Mouse (Mus musculus) olfactory bulb, adult 2 months (tissue): Measurements from ENCODE around the gene Pnp. TPM values are rescaled to one million over a fixed set of nuclear protein-coding genes. Genes with fewer than 3 reads are reported as not detected.
"Not testable (repeated sequence)": the region's sequence is repeated elsewhere in the genome, so short reads cannot be mapped to it uniquely, and the experiment has no call there.

Experiments
- H3K27ac ChIP-seq: fragments of 200-500 bp; 2 replicates; pipeline ENCODE4 v1.5.1; 2012; ENCODE audit warnings: low read depth, low read length; ENCODE audit not compliant: insufficient read depth
- H3K4me1 ChIP-seq: fragments of 200-500 bp; 2 replicates; pipeline ENCODE4 v1.6.1; 2012; ENCODE audit warnings: low read length; ENCODE audit not compliant: control insufficient read depth, insufficient read depth
- H3K4me3 ChIP-seq: fragments of 200-500 bp; 2 replicates; pipeline ENCODE4 v1.5.1; 2012; ENCODE audit warnings: mild to moderate bottlenecking, low read depth, low read length, moderate library complexity; ENCODE audit not compliant: insufficient read depth
- CTCF ChIP-seq: fragments of 200-500 bp; IDR thresholded peaks from 2 replicates; pipeline ENCODE4 v1.5.1; 2012; ENCODE audit warnings: low read depth, mild to moderate bottlenecking, low read length, moderate library complexity; ENCODE audit not compliant: insufficient read depth
- POLR2A ChIP-seq: fragments of 200-500 bp; IDR thresholded peaks from 2 replicates; pipeline ENCODE4 v1.6.1; 2012; ENCODE audit warnings: mild to moderate bottlenecking, low read depth, low read length, moderate library complexity; ENCODE audit not compliant: insufficient read depth
- WGBS: fragments of 180-500 bp; shearing (Covaris S2); methylation state at CpG from one replicate; pipeline ENCODE4 v1.1.7; 2018; 5-methylcytosine and 5-hydroxymethylcytosine counted together
- polyA plus RNA-seq: library from polyadenylated mRNA; stranded (reverse); fragments of >200 nt; gene quantifications from 2 replicates; pipeline ENCODE4 v1.2.4, GENCODE M21; 2012; ENCODE audit warnings: low replicate concordance; ENCODE audit not compliant: missing spikeins, insufficient read depth, insufficient read length

The Pnp gene
- polyA plus RNA-seq, 1 experiment: not detected

DNA sequence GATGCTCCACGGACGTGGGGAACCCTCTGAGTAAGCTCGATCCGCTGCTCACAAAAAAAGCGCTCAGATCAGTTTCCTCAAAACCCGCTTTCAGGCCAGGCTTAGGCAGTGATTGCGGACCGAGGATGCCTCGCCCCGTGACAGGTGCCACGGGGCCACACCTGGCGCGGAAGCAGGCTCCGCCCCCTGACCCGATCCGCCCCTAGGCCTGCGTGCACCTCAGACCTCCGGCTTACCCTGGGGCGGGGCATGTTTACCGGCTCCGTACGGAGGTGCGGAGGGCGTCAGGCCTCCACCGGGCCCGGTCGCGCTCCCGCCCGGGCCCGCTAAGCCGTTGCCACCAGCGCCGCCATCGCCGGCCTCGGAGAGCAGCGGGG is 517 bp upstream of the Pnp start:
- under 1% methylated on average over 38 of the region's 38 CpGs for WGBS
- H3K27ac ChIP-seq: peak overlapping the region; percentile 76
- H3K4me3 ChIP-seq: peak overlapping the region; percentile 71
- TF ChIP-seq POLR2A: no peak
- no peak for TF ChIP-seq CTCF
- peaks cover 2% of the 10 kb centered on the region; the same call in 1 of the 2 replicates for H3K4me1 ChIP-seq

DNA sequence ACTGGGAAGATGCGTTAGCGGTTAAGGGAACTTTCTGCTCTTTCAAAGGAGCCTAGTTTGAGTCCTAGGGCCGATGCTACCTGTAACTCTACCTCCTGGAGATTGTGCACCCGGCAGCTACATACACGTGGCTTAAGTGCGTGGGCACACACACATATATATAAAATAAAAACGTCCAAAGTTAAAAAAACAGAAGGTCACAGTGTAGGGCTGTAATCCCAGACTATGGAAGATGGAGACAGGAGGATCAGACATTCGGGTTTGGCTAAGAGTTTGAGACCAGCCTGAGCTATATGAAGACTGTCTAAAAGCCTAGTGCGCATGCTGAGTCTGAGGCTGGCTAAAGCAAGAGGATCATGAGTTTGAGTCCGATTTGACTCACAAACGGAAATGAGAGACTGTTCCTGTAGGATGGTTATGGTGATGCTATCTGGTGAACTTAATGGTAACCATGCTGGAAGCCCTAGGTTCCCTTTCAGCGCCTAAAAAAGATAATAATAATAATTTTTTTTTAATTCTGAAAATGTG is 675 bp downstream of the Pnp start:
- Histone ChIP-seq H3K4me3 (peak overlapping the region; percentile 71), H3K4me1 (no peaks in the 10 kb centered on the region), H3K27ac (peak overlapping the region; percentile 37)
- 10% methylated on average over 12 of the region's 12 CpGs for WGBS
- no peak for TF ChIP-seq POLR2A
- TF ChIP-seq CTCF: no peak

DNA sequence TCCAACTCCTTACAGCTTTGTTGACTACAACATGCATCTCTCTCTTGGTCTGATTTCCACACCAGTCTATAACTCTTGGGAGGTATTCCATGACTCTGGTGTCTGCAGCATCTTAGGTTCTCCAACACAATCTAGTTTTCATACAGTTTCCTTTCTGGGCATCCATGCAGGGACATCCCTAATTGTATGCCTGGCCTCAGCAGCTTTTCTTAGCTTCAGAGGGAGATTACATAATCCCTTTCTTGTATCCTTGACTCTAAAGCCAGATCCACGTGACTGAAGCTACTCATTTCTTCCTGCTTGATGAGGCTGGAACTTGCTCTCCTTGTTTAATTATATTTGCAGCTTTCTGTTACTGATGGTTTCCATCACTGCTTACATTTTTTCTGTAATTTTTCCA is 5.8 kb downstream of the Pnp start:
- no peak overlapping the region for H3K27ac ChIP-seq
- H3K4me3 ChIP-seq: no peak overlapping the region
- H3K4me1 ChIP-seq: no peaks in the 10 kb centered on the region
- TF ChIP-seq POLR2A: no peak
- TF ChIP-seq CTCF: no peak
- 41% methylated on average over 1 of the region's 1 CpGs for WGBS

DNA sequence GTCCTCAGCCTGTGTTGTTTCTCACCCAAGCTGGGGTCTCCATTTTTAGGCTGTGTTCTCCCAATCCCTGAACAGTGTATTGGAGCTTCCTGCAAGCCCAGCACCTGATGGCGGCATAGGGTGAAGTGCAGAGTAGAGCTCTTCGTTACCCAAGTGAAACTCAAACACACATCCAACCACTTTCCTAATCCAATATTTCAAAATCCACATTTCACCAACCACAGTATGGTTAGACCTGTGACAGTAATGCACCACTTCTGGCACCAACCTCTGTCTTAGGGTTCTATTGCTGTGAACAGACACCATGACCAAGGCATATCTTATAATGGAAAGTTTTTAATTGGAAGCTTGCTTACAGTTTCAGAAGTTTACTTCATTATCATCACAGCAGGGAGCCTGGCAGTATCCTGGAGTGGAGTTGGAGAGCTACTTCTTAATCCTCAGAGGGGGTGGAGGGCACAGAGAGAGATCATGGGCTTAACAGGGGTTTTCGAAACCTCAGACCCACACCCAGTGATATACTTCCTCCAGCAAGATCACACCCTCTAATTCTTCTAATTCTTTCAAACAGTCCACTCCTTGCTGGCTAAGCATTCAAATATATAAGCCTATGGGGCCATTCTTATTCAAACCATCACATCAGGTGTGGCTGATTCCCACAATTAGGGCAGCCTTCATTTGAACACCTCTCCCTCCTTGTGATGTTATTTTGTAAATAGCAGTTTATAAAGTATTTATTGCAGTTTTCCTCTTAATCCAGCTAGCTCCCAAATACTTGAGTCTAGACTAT is 7.4 kb downstream of the Pnp start:
- Histone ChIP-seq H3K4me3 (no peak overlapping the region), H3K4me1 (no peaks in the 10 kb centered on the region), H3K27ac (no peak overlapping the region)
- WGBS: 90% methylated on average over 3 of the region's 3 CpGs
- TF ChIP-seq CTCF (no peak), POLR2A (no peak)

DNA sequence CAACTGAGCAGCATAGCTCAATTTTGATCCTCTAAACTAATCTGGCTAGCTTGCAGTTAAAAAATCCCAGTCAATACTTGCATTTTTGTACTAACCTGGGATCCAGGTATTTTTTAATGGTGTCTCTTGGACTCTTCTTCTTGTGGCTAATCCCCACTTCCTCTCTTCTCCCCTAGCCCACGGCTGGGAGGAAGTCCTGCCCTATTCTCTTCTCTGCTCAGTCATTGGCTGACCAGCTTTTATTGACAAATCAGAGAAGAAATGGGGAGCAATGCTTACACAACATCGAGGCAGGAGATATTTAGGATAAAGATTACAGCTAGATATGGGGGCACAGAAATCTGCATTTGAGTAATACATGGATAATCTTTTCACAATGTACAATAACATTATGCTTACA is 8.1 kb downstream of the Pnp start:
- Histone ChIP-seq H3K4me1 (no peaks in the 10 kb centered on the region), H3K4me3 (no peak overlapping the region), H3K27ac (no peak overlapping the region)
- TF ChIP-seq POLR2A: no peak
- no peak for TF ChIP-seq CTCF
- 45% methylated on average over 2 of the region's 2 CpGs for whole genome bisulfite sequencing

DNA sequence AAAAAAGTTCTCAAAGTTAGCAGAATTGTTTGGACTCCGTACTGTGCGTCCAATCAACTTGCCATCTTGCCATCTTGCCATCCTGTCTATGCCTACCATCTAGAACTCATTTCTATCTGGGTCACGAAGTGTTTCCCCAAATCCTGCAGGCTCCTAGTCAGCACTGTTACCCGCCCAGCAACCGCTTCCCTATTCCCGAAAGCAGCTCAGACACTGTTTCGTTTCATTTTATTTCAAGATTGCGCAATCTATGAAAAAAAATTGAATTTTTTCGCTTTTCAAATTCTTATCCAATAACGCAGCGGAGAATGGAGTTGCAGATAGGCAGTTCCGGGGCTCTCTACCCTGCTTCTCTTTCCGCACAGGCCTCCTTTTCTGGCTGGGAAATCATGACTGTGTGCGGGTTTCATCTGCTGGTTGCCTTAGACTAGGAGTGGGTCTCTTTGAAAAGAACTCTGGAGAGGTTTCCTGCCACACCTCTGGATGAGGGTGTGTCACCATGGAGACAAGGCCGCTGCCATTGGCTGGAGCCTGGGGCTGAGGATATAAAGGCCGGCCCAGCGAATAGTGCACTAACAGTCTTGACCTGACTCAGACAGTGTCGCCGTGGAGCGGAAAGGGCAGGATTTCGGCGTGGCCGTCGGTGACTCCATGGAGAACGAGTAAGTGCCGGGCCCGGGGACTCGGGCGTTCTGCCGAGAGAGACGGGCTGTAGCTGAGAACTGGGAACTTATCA is 13.2 kb downstream of the Pnp start, which contains the start of gene Gm49342:
Gm49342 (plus strand) TSS at position 586 of the 736 bp plus-strand sequence.
- WGBS: 10% methylated on average over 31 of the region's 31 CpGs
- Histone ChIP-seq H3K4me3 (peak within 1 kb of the TSS; percentile 81), H3K27ac (peak within 1 kb of the TSS; percentile 79), H3K4me1 (0 out of 2 replicates have a peak, but pooled peaks cover 2% of the 10 kb centered on the region)
- TF ChIP-seq POLR2A (peak; percentile 88), CTCF (no peak)

DNA sequence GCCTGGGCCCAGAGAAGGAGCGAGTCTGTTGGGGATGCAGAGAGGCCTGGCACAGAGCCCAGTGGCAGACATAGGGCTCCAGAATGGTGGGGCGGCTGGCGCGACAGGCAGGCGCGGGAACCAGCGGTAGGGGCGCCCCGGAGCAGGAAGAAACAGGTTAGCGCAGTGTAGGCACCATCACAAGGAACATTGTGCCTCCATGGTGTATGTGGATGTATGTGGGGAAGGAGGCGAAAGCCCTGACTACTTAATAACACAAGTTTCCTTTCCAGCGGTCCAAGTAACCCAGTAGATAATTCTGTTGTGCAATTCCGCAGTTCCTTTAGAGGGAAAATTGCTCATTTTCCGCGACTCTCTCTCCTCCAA is 13.8 kb downstream of the Pnp start:
- Histone ChIP-seq H3K4me3 (peak overlapping the region; percentile 81), H3K27ac (peak overlapping the region; percentile 79)
- 0 out of 2 replicates have a peak, but pooled peaks have one; percentile 11 for TF ChIP-seq CTCF
- under 1% methylated on average over 14 of the region's 15 CpGs for whole genome bisulfite sequencing
- not testable (repeated sequence) for H3K4me1 ChIP-seq

DNA sequence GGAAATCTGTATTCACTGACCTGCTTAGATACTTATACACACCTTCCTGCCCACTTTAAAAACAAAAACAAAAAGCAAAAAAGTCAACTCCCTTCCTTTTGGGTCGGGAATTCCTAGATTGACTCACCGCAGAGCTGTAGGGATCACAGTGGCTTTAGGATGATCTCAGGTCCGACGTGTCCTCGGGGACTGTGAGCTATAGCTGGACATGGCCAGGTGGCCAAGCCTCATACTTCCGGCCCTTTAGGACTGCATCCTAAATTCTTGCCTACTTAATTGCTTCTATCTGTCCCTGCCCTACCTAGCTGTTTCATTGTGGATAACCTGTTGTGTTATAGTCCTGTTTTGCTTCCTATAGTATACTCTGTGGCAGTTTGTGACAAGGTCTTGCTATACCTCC is 14.2 kb downstream of the Pnp start:
- H3K27ac ChIP-seq: peak overlapping the region; percentile 79
- H3K4me1 ChIP-seq: not testable (repeated sequence)
- WGBS: 4% methylated on average over 6 of the region's 6 CpGs
- peak overlapping the region; percentile 43 for H3K4me3 ChIP-seq

DNA sequence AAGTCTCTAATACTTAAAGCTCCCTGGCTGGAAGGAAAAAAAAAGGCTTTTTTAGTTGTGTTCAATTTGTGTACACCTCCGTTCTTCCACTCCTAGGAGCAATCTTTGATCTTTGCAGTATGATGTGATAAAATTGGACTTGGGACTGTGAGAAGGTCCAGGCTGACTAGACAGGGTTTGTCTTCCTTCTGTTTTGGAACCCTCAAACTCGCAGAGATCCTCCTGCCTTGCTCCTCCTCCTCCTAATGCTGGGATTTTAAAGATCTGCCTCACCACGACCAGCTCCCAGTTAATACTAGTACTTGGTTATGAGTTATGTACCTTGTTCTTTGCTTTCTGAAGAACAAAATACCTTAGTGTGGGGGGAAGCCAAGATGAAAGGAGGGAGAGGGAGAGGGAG is 14.6 kb downstream of the Pnp start:
- 18% methylated on average over 3 of the region's 3 CpGs for WGBS
- not testable (repeated sequence) for H3K4me1 ChIP-seq, H3K4me3 ChIP-seq, H3K27ac ChIP-seq
